Mouse (Mus musculus): Measurements from ENCODE around the gene Fam133b. TPM values are rescaled to one million over a fixed set of nuclear protein-coding genes. Genes with fewer than 3 reads are reported as not detected.

The Fam133b gene
- polyA plus RNA-seq, 1 experiment from 2014 or later = 31.6 TPM

Other genes with a start within 250 kb of the Fam133b start
- gene Cdk6, start 202.3 kb upstream of the Fam133b start, polyA plus RNA-seq (2015; fragmentation: Nextera tagmentation; extraction: Ambion mirVana) = 21.0 and 22.3 TPM in 2 replicates
- gene 1700109H08Rik, start 27.7 kb downstream of the Fam133b start, polyA plus RNA-seq (2015; fragmentation: Nextera tagmentation; extraction: Ambion mirVana) = 3.0 and 3.4 TPM in 2 replicates
- gene Pex1, start 52.2 kb downstream of the Fam133b start, polyA plus RNA-seq (2015; fragmentation: Nextera tagmentation; extraction: Ambion mirVana) = 16.8 and 18.3 TPM in 2 replicates
- gene Rbm48, start 52.8 kb downstream of the Fam133b start, polyA plus RNA-seq (2015; fragmentation: Nextera tagmentation; extraction: Ambion mirVana) = 14.1 and 15.1 TPM in 2 replicates
- gene Tmbim7, start 107.3 kb downstream of the Fam133b start, polyA plus RNA-seq (2015; fragmentation: Nextera tagmentation; extraction: Ambion mirVana) = not detected in 2 replicates
- gene Gatad1, start 113.4 kb downstream of the Fam133b start, polyA plus RNA-seq (2015; fragmentation: Nextera tagmentation; extraction: Ambion mirVana) = 71.5 and 73.3 TPM in 2 replicates

All from kidney, embryonic 15.5 days (tissue).